Mouse (Mus musculus) naive thymus-derived CD4-positive, alpha-beta T cell, adult 5 months (primary cell): ENCODE measurements around the gene Vopp1. TPM values are rescaled to one million over a fixed set of nuclear protein-coding genes. Genes with fewer than 3 reads are reported as not detected.

Experiments used
- polyA plus RNA-seq: library from polyadenylated mRNA; unstranded; fragments of 100-300 nt; shearing (Covaris generic); gene quantifications from one replicate; pipeline ENCODE4 v1.2.1, GENCODE M21; 2017

Vopp1 gene
- polyA plus RNA-seq, result 42.7 TPM

DNA sequence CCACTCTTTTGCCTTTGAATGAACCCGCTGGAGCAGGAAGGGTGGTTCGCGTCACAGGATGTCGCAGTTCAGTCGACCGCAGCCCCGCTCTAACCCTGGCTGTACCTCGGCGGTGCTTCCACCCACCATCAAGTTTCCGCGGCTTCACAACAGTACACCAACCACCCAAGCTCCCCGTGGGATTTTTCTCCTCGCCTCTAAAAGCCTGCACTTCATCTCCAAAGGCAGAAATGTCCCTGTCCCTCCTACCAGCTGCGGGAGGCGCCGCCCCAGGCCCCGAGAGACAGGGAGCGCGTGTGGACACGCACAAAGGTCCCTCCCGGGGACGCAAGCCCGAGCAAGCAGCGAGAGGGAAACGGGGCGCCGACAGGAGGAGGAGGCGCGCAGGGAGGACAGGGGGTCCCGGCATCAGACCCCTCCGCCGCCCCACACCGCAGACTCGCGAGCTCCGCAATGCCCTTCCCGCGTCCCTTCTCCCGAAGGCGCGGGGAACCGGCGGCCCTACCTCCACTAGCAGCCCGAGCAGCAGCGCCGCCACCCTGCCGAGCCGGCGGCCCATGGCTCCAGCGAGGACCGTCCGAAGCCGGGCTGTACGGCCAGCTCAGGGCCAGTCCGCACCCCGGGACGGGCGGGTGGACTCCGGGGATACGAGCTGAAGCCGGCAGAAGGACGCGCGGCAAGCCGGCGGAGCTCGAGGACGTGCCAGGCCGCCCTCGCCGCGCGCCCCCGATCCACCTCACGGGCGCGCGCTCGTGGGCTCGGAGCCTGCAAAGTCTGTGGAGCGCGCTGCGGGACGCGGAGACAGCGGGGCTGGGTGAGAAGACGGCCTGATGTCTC lies at the start of gene Vopp1:
TSS of gene Vopp1 (minus strand) at position 738 of the 837 bp plus-strand sequence.

DNA sequence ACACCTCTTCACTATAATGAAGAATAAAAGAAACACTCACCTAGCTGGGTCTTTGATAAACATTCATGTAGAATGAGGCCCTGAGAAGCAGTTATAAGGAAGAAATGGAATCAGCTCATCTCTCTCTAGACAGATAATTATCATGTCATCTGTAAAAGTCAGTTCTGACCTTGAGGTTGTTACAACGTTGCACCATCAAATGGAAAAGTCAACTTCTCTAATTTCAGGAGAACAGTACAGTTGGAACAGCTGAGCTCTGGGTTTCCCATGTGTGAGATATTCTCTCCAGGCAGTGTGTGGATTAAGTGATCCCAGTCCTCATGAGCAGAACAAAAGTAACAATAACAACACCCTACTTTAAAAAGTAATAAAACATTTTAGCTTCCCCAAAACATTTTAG lies 25.3 kb upstream of the Vopp1 start, which contains the start of gene Vmn1r21:
TSS of gene Vmn1r21 (minus strand) at position 58 of the 400 bp plus-strand sequence.

DNA sequence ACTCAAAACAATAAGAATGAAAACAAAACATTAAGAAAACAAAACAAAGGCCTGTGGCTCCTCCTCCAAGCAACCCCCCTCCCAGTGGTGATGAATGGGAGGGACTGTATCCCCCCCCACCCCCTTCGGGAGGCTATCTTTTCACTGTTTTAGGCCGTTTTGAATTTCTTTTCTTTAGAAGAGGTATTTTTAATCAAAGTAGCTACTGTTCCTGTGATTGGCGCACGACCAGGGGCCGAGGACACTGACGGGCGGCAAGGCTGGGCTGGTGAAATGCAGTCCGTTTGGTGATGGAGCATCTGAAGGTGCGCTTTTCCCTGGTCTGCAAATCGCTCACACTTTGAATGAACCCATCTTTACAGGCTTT lies 122.6 kb downstream of the Vopp1 start, which contains the start of gene Lancl2:
TSS of gene Lancl2 (plus strand) at position 165 of the 367 bp plus-strand sequence.

GRCm38 (mm10) chr6:57691467-57692261 lies 133.3 kb downstream of the Vopp1 start, which contains the start of gene Pyurf:
TSS of gene Pyurf (minus strand) at chr6:57692078.

Other genes starting within 250 kb of the Vopp1 start
- gene Herc6, start 244.2 kb downstream of the Vopp1 start, polyA plus RNA-seq, result 24.4 TPM
- gene Pyurf, start 133.1 kb downstream of the Vopp1 start, polyA plus RNA-seq, result 5.3 TPM
- 4.9 TPM for gene Lancl2, start 122.6 kb downstream of the Vopp1 start, polyA plus RNA-seq
- gene Vmn1r21, start 25.2 kb upstream of the Vopp1 start, polyA plus RNA-seq, result not detected
- gene Vmn1r22, start 82.9 kb upstream of the Vopp1 start, polyA plus RNA-seq, result 0.11 TPM
- gene Vmn1r23, start 101.7 kb upstream of the Vopp1 start, polyA plus RNA-seq, result not detected
- not detected for gene Vmn1r24, start 136.3 kb upstream of the Vopp1 start, polyA plus RNA-seq
- not detected for gene Vmn1r25, start 155.7 kb upstream of the Vopp1 start, polyA plus RNA-seq
- not detected for gene Vmn1r26, start 190.0 kb upstream of the Vopp1 start, polyA plus RNA-seq